Mouse (Mus musculus): ENCODE measurements around the gene Kcnb1.

Kcnb1 gene

DNA sequence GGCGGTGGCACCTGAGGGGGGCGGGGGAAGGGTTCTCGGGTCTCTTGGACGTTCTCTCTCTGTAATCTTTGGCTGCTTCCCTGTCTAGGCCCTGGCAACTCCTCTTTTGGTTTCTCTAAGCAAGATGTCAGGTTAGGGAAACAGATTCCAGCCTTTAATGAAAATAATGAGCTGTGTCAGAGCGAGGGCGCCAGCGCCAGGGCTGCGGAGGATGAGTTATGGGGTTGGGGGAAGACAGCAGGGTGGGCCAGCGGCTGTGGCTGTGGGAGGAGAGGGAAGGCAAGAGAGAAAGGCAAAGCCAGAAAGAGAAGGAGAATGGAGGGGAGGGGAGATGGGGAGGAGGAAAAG lies 60.4 kb downstream of the Kcnb1 start:
- no peak for DNase-seq (ENCODE audit: extremely low read depth, low read depth)

DNA sequence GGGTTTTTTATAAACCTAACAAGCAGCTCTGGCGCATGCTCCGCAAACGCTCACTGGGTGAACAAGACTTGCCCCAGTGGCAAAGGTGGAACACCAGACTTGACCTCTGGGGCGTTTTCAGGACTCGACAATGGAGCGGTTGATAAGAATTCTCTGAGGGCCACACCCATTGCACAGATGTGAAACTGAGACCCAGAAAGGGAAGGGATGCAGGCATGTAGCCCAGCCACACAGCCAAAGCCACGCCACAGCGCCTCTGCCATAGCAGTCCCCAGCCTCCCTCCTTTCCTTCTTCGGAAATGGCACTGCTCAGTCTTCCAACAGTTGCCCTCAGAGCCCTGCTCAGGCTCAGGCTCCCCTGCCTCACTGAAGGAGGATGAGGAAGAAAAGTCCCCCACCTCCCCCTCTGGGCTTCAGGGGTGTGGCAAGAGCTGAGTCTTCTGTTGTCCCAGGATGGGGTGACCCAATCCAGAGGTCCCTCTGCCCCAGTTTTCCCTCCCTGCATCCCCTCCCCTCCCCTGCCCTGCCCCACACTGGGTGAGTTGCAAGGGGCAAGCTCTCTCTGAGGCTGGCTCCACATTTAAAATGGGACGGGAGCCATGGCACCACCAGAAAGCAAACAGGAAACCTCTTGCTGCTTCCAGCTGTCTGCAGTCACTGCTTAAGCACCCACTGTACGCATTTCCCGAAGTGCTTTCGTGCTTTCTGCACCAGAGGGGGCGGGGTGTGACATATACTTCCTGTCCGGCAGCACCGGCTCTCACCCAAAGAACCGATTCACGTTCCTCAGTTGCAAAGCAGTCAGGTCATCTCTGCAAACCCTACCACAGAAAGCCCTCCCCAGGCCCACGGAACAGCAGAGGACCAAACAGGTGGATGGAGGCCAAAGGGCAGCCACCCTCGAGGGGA lies 61.0 kb downstream of the Kcnb1 start:
- DNase-seq (ENCODE audit: extremely low read depth, low read depth), result no peak

DNA sequence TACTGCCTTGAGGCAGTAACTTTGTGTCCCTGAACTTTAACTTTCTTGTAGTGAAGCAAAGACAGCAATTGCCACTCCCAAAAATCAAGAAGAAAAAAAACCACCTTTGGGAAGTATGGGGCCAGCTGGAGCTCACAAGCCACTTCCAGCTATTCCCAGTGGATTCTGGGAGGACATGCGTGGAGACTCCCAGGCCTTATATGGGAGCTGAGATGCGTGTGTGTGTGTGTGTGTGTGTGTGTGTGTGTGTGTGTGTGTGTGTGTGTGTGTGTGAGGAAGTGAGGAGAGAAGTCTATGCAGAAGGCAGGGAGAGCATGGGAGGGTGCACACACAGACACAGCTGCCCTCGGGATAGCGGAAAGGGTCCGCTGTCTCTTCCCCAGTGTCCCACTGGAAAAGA lies 62.6 kb downstream of the Kcnb1 start:
- DNase-seq (ENCODE audit: extremely low read depth, low read depth), result no peak

DNA sequence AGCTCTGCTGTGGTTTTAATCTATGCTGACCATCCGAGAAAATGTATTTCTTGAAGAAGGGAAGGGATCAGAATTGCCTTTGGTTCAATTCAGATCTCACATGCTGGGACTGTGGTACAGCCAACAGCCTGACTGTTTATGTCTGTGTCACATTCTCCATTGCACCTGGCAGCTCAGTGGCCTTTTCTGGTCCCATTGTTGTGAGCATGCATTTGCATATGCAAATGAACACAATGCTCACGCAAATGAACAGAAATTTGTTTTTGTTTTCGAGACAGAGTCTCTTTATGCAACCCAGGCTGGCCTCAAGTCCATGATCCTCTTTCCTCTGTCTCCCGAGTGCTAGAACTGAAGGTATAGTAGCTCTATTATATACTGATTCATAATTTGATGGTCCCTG lies 64.2 kb downstream of the Kcnb1 start:
- no peak for DNase-seq (ENCODE audit: extremely low read depth, low read depth)

DNA sequence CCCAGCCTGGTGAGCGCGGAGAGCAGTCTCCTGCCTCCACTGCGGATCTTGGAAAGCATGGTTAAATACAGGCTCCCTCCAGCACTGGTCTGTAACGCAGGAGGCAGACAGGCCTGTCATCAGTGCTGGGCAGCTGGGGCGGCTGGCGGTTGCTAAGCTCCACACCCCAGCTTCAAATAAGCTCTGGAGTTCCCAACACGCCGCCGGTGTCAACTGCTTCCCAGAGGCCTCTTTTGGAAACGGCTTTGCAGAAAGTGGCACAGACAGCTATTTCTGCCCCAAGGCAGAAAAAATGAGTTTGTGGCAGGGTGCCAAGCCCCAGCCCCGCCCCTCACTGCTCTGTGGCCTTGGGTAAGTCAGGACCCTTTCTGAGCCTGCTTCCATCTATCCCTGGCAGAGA lies 66.0 kb downstream of the Kcnb1 start:
- no peak for DNase-seq (ENCODE audit: extremely low read depth, low read depth)

DNA sequence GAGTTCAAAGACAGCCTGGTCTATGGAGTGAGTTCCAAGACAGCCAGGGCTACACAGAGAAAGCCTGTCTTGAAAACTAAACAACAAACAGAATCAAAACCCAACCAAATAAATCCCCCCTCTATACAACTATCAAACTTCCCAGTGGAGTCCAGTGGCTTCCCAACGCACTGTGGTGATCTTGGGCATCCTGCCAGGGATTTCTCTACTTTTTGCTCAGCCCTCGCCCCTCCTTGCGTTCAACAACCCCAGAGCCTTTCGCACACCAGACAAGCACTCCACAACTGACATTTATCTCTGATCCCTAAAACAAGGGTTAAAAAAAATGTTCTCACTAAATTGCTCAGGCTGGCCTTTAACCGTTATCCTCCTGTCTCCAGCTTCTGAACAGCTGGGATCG lies 67.2 kb downstream of the Kcnb1 start:
- DNase-seq (ENCODE audit: extremely low read depth, low read depth), result no peak

DNA sequence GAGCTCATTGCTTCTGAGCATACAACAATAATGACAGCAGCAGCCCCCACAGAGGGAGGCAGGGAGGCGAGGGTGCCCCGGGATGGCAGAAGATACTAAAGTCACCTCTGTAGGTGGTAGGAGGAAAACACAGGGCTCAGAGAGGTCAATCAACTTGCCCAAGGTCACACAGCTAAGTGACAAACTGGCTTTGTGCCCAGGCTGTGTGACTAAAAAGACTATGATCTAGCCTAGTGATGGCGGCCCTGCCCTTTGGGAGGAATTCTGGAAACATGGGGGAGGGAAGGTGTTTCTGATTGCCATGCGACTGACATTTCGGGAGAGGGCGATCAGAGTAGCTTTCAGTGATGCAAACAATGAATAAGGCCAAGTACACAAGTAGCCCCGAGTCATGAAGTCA lies 68.0 kb downstream of the Kcnb1 start:
- no peak for DNase-seq (ENCODE audit: extremely low read depth, low read depth)

DNA sequence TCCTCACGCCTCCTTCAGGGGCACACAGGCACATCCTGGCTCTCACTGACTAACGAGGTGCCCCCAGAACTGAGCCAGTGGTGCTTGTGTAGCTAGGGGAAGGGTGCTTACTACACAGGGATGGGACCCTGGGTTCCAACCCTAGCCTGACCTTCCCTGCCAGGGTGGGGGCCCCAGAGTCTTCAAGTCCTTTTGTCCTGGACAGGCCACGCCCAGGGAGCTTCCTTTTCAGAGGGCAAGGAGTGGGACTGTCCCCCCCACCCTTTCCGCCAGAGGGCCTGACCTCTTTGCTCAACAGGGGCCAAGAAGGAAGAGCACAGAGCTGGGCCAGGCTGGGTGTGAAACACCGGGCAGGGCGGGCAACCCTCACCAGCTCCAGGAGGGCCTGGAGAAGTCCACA lies 68.7 kb downstream of the Kcnb1 start:
- DNase-seq (ENCODE audit: extremely low read depth, low read depth), result no peak

DNA sequence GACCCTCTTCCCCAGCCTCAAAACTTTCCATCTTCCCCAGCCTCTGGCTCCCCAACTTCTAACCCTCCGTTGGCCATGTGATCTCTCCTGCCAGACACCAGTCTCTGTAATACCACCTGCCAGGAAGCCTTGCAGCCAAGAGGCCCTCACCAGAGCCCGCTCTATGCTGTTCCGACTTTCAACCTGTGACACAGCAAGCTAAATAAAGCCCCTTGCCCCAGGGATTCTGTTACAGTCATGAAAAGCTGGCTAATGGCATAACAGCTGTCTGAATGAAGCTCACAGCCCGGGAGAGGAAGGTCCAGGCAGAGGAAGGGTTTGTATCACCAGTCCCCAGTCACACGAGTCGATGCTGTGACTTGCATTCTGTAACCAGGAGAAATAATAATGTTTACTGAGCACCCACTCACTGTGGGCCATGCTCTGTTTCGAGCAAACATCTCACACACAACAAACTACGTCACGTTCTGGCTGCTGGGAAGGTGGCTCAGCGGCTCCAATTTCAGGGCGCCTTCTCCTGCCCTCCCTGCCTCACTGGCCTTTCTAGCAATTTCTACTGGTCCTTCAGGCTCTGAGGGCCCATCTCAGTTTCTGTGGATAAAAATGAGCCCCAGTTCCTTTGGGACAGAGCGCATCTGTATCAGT lies 69.6 kb downstream of the Kcnb1 start:
- DNase-seq (ENCODE audit: extremely low read depth, low read depth), result no peak

DNA sequence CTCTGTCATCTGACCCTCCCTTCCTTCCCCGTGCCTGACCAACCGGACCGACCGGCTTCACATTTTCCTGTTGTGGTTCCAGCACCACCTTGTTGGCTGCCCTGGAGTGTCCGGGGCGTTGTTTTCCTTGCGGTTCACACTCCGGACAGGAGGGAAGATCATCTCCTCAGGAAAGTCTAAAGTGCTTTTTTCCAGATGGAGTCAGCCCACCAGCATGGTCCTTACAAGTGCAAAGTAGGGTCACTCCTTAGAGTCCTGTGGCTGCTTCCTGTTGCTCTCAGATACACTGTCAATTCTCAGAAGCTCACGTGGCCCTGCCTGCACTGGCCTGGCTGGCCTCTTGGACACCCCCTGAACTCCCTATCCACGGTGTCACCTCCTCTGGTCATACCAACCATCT lies 71.9 kb downstream of the Kcnb1 start:
- DNase-seq (ENCODE audit: extremely low read depth, low read depth), result no peak

DNA sequence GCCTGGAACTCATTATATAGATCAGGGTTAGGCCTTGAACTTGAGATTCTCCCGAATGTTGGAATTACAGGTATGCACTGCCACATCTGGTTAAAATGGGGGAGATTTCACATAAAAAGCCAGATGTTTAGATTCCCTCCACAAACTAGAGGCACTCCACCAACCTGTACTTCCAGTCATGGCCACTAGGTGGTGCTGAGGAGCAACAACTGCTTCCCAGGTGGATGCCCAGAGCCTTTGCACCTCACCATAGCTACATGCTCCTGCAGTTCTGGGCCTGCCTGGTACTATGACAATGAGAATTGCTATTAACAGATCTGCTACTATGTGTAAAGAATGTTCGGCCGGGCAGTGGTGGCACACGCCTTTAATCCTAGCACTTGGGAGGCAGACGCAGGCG lies 77.2 kb downstream of the Kcnb1 start:
- DNase-seq (ENCODE audit: extremely low read depth, low read depth), result no peak

DNA sequence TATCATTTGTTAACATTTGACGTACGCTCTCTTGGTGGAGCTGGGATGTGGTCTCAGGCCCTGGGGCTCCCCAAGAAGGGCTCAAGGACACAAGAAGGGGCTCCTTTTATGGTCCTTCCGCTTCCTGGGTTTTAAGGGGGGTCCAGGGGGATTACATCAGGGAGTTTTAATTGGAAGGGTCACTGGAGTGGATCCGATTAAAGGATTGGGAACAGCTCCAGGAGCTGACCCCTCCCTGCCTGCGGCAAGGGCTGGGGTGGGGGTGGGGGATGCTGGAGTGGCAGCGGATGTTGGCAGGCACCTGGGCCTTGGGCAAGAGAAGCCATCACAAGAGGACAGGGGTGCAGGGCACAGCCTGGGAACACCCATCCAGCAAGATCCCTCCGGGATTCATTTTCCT lies 77.7 kb downstream of the Kcnb1 start:
- DNase-seq (ENCODE audit: extremely low read depth, low read depth), result no peak

DNA sequence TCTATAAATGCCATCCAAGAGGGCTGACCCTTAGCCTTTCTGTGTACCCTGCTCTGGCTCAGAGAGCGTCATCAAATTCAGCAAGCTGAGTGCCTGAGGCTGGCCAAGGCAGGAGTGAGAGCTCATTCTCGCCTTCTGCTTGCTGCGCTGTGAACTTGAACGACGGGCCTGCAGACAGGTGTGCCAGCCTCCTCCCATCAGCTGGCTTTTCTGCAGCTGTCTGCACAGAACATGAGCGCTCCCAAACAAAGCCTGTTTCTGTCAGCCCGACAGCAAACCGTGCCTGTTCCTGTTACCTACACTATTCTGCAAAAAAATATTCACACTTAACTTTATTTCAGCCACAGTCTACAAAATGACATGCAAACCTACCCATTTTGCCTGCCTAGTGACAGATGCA lies 80.4 kb downstream of the Kcnb1 start:
- DNase-seq (ENCODE audit: extremely low read depth, low read depth), result no peak

DNA sequence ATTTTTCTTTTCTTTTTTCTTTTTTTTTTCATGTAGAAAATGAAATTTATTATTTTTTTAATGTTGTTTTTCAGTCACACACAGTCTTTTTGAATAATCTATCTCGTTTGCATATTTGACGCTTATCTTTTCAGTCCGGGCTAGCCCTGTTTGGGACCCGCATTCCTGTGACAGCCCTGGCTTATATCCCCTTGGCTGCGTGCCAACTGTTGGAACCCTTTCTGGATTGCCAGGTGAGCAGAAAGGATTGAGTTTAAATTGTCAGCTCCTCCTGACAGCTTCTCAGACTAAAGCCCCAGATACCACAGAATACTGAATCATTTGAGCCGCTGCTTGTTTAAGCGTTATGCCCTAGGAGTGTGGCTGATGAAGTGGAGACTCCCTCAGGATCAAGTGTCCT lies 86.4 kb downstream of the Kcnb1 start:
- no peak for DNase-seq (ENCODE audit: extremely low read depth, low read depth)

DNA sequence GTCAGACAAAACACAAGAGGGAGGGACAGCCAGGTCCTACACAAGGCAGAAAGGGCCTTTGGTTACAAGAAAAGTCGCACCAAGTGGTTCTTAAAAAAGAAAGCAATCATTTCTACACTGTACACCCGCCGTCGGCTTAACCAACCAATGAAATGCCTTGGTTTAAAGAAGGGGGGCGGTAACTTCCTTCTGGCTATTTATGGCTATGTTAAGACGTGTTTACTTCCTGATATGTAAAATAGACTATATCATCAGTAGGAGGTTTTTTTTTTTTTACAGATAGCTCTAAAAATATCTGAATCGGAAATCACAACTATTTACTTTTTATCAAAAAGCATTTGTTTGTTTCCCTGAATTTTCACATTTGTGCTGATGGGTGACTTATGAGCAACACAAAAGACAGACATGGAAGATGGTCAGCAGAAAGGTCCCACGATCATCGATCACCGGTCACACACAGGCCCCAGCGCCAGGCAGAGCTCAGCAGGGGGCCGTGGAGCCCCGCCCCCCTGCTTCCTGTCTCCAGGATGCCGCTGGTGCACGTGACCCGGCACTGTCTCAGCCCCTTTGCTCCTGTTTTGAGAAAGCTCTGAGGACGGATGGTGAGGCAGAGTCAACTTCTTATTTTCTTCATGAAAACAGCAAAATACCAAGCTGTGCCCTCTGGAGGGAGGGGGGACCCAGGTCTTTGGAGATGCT lies 88.1 kb downstream of the Kcnb1 start:
- peak; percentile 92 for DNase-seq (ENCODE audit: extremely low read depth, low read depth)

DNA sequence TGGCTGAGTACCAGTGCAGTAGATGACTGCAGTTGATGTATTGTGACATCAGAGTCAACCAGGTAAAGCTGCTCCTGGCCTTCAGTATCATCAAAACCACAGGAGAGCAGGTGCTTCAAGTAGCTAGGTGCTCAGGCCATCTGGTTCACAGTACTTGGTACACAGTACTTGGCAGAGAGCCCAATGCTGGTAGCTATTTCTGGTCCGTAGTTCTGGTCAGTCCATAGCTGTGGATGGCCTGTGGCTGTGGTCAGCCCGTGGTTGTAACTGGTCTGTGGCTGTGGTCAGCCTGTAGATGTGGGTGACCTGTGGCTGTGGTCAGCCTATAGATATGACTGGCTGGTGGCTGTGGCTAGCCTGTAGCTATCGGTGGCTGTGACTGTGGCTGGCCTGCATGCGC lies 95.3 kb downstream of the Kcnb1 start:
- no peak for DNase-seq (ENCODE audit: extremely low read depth, low read depth)

DNA sequence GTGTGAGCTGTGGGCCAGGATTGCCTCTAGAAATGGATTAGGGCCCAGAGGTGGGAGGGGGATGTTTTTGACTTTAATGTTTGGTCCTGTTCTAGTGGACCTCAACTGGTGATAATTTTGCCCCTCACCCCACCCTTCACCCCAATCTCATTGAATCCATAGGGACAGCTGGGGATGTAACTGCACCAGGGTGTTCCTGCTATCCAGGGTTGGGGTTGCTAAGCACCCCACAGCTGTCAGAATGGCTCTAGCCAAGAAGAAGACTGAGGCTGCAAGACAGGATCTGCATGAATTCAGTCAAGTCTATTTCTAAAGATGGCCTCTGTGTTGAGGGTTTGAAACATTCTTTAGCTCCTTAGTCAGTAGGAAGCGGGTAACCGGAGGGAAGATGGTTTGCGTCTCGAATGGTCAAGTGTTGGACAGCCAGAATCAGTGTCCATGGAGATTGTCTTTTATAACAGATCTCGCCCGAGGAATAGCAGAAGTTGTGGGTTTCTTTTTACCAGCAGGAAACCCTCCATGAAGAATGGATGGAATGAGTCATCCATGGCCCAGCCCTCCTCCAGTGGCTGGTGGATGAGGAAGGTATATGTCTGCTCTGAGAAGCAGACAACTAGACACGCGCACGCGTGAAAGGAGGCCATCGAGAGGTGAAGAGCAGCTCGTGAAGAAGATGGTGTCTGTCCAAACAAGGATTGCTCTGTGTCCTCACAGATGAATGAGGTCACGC lies 96.6 kb downstream of the Kcnb1 start:
- peak; percentile 74 for DNase-seq (ENCODE audit: extremely low read depth, low read depth)

DNA sequence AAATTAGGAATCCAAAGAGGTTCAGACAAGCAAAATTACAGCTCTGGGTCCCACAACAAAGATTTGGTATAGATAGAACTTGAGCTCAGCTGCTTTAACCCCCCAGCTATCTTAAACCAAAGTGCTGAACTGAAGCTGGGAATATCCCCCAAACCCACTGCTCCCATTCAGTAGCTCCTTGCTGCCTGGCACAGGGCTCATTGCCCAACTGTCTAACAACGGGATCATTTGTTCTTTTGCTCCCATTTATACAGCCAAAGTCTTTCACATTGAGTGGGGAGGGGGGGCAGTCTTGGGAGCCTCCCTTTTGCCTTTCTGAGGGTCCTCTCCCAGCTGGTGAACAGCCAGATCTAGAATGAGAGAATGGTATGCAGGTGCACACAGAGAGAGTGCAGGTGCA lies 99.7 kb downstream of the Kcnb1 start:
- DNase-seq (ENCODE audit: extremely low read depth, low read depth), result no peak

DNA sequence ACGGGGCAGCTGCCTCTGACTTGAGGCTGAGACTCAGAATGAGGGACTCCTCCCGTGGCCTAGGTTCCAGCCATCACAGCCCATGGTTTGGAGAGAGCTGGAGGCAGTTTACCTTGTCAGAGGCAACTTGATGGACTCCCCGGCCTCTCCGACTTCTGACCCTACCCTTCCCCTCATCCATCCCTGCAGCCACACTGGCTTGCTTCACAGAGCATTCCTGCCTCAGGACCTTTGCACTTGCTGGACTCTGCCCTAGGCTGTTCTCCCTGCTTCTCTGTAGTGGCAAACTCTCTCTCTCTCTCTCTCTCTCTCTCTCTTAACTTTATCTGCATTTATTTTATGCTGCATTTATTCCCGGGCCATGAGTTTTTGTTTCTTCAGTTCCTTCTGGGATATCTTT lies 103.1 kb downstream of the Kcnb1 start:
- no peak for DNase-seq (ENCODE audit: extremely low read depth, low read depth)

DNA sequence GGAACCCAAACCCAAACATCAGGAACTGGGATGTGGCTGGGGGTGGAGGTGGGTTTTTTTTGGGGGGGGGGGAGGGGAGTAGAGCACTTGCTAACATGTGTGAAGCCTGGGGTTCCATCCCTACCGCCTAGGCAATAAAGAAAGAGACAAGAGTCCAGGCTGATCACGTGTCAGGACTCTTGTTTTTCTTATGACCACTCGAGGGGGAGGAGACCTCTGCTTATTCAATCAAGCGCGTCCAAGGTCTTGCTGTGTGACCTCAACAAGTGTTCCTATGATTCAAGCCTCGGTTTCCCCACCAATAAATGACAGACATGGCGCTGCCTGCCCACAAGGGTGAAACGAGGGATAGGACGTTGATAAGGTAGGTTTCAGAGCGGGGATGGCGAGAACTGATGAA lies 103.9 kb downstream of the Kcnb1 start:
- DNase-seq (ENCODE audit: extremely low read depth, low read depth), result no peak

DNA sequence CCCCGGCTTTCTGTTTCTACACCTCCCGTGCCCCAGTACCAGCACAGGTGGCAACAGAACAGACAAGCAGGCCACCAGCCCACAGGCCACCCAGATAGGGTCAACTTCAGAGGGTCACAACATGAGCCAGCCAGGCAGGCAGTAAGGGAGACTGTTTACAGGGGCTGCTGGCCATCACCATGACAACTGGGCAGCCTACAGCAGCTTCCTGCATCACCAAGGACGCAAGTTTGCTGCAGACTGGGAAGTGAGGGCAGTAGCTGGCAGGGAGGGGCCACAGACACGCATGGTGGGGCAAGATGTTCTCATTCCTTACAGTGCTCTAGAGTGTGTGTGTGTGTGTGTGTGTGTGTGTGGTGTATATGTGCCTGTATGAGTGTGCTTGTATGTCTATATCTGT lies 108.3 kb downstream of the Kcnb1 start:
- DNase-seq (ENCODE audit: extremely low read depth, low read depth), result no peak

DNA sequence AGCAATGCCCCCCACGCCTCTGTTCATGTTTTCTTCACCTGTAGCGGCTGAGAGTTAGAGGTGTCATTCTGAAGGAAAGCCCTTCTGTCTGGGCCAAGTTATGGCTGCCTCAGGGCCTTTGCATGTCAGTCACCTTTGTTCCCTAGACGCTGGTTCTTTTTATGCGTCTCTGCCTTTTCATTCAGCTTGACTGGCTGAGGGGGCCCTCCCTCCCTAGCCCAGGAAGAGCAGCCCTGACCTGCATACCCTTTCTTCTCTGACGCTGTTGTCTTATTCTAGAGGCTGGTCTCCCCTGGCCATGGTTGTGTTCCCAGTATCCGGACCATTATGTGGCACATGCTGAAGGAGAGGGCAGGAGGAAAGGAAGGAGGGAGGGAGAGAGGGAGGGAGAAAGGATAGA lies 108.8 kb downstream of the Kcnb1 start:
- no peak for DNase-seq (ENCODE audit: extremely low read depth, low read depth)
